Mouse (Mus musculus): ENCODE data around the gene Pcnx3. TPM values are rescaled to one million over a fixed set of nuclear protein-coding genes. Genes with fewer than 3 reads are reported as not detected.

The Pcnx3 gene
- polyA plus RNA-seq, 2 experiments: 9.1 to 19.8 TPM

- no peak overlapping the region for H3K4me2 ChIP-seq (ENCODE audit: low read depth)
- no peak overlapping the region for H3K4me3 ChIP-seq (ENCODE audit: insufficient read depth in 1 of 2, low read depth in 2 of 2, low read length in 2 of 2)
- no peak overlapping the region for H3K9ac ChIP-seq (replicated peaks)
- no peaks in the 10 kb centered on the region for H3K9me3 ChIP-seq (ENCODE audit: control insufficient read depth, low read length)
- H3K36me3 ChIP-seq (replicated peaks; ENCODE audit: control insufficient read depth, insufficient read depth, low read depth): peaks cover 25% of the 10 kb centered on the region
- no peak for ATAC-seq (ENCODE audit: insufficient read depth)
- H3K4me1 ChIP-seq (replicated peaks; ENCODE audit: control insufficient read depth in 2 of 2, insufficient read depth in 2 of 2, low read length in 1 of 2): peaks cover 24 to 27% of the 10 kb centered on the region in 2 experiments
- 86% methylated on average over 4 of the region's 4 CpGs for WGBS (ENCODE audit: insufficient replicate concordance)
- DNase-seq (ENCODE audit: low read depth in 3 of 3, low spot score in 3 of 3): no peak
- TF ChIP-seq EP300 (IDR thresholded peaks at IDR 0.05; ENCODE audit: low read depth) (no peak), CTCF (IDR thresholded peaks at IDR 0.05; ENCODE audit: low read depth) (no peak)
- H3K27ac ChIP-seq: peak overlapping the region; percentile 44
- no peaks in the 10 kb centered on the region for H3K27me3 ChIP-seq (ENCODE audit: control insufficient read depth, insufficient read depth, low read length)
Measured at GRCm38 (mm10) chr19:5668372-5668771, 20.3 kb downstream of the Pcnx3 start.

DNA sequence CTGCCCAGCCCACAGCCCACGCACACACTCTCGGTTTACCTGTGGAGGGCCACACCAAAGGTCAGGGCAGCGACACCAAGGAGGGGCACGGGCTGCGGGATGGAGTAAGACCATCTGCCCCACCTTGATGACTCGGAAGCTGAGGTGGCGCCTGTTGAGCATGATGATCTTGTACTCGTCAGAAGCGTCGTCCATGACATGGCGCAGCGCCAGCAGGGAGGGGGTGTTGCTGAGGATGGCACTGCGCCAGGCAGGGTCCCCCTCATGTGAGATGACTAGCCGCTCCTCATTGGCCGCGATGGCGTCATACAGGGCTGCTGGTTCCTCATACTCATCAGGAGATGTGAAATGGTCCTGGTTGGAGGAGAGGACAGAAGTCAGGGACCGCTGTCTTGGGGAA lies 22.3 kb downstream of the Pcnx3 start:
- no peak for DNase-seq (ENCODE audit: low read depth in 3 of 3, low spot score in 3 of 3)
- Histone ChIP-seq H3K4me1 (replicated peaks; ENCODE audit: control insufficient read depth in 2 of 2, insufficient read depth in 2 of 2, low read length in 1 of 2) (peaks cover 32 to 38% of the 10 kb centered on the region in 2 experiments), H3K36me3 (replicated peaks; ENCODE audit: control insufficient read depth, insufficient read depth, low read depth) (peaks cover 10% of the 10 kb centered on the region), H3K9ac (replicated peaks) (no peak overlapping the region; the same call in 1 of the 2 replicates), H3K27ac (peak overlapping the region; percentile 97), H3K4me2 (ENCODE audit: low read depth) (peak overlapping the region; percentile 95), H3K27me3 (ENCODE audit: control insufficient read depth, insufficient read depth, low read length) (no peaks in the 10 kb centered on the region), H3K4me3 (ENCODE audit: insufficient read depth in 1 of 2, low read depth in 2 of 2, low read length in 2 of 2) (no peak overlapping the region), H3K9me3 (ENCODE audit: control insufficient read depth, low read length) (no peaks in the 10 kb centered on the region)
- TF ChIP-seq EP300 (IDR thresholded peaks at IDR 0.05; ENCODE audit: low read depth): no peak
- TF ChIP-seq CTCF (IDR thresholded peaks at IDR 0.05; ENCODE audit: low read depth): no peak
- WGBS (ENCODE audit: insufficient replicate concordance): 92% methylated on average over 18 of the region's 18 CpGs
- ATAC-seq (ENCODE audit: insufficient read depth): no peak

GRCm38 (mm10) chr19:5665465-5665864 lies 23.2 kb downstream of the Pcnx3 start:
- 19% methylated on average over 15 of the region's 15 CpGs for WGBS (ENCODE audit: insufficient replicate concordance)
- H3K36me3 ChIP-seq (replicated peaks; ENCODE audit: control insufficient read depth, insufficient read depth, low read depth): peaks cover 7% of the 10 kb centered on the region
- H3K4me3 ChIP-seq (ENCODE audit: insufficient read depth in 1 of 2, low read depth in 2 of 2, low read length in 2 of 2): peak overlapping the region; percentile 12 to 79; a peak in 3 of 4 replicates
- H3K9ac ChIP-seq (replicated peaks): peak overlapping the region; percentile 80
- peak overlapping the region; percentile 97 for H3K27ac ChIP-seq
- peaks cover 34 to 39% of the 10 kb centered on the region in 2 experiments for H3K4me1 ChIP-seq (replicated peaks; ENCODE audit: control insufficient read depth in 2 of 2, insufficient read depth in 2 of 2, low read length in 1 of 2)
- H3K9me3 ChIP-seq (ENCODE audit: control insufficient read depth, low read length): no peaks in the 10 kb centered on the region
- DNase-seq (ENCODE audit: low read depth in 3 of 3, low spot score in 3 of 3) (peak; percentile 85), ATAC-seq (ENCODE audit: insufficient read depth) (peak; percentile 83)
- H3K27me3 ChIP-seq (ENCODE audit: control insufficient read depth, insufficient read depth, low read length): no peaks in the 10 kb centered on the region
- TF ChIP-seq CTCF (IDR thresholded peaks at IDR 0.05; ENCODE audit: low read depth) (peak; percentile 47), EP300 (IDR thresholded peaks at IDR 0.05; ENCODE audit: low read depth) (peak; percentile 86)
- peak overlapping the region; percentile 95 for H3K4me2 ChIP-seq (ENCODE audit: low read depth)

DNA sequence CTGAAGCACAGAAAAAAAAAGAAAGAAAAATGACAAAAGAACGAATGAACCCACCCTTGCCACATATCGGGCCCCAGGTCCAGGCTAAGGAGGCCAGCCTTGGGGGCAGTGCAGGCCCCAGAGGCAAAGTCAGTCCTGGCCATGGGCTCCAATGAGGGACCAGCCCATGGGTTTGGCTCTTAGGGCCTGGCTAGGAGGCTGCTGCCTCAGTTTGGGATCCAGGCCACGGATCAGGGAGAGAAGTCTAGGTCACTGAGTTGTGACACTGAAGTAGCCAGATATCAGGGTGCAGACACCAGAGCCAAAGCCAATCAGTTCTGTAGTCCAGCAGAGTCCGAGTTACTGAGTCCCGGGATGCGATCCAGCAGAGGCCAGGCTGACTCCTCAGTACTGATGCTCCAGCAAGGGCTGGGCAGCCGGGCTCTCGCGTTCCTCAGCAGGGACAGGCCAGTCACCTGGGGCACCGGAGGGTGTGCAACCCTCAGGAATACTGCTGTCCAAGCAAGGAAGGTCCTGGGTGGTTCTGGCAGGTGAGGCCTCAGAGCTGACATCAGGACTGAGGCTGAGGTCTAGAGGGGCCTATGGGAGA lies 23.9 kb downstream of the Pcnx3 start:
- Histone ChIP-seq H3K36me3 (replicated peaks; ENCODE audit: control insufficient read depth, insufficient read depth, low read depth) (peaks cover 5% of the 10 kb centered on the region; the same call in 1 of the 2 replicates), H3K27me3 (ENCODE audit: control insufficient read depth, insufficient read depth, low read length) (no peaks in the 10 kb centered on the region), H3K9ac (replicated peaks) (peak overlapping the region; percentile 80), H3K4me3 (ENCODE audit: insufficient read depth in 1 of 2, low read depth in 2 of 2, low read length in 2 of 2) (peak overlapping the region; percentile 12 to 79; a peak in 3 of 4 replicates), H3K4me2 (ENCODE audit: low read depth) (peak overlapping the region; percentile 95), H3K4me1 (replicated peaks; ENCODE audit: control insufficient read depth in 2 of 2, insufficient read depth in 2 of 2, low read length in 1 of 2) (peaks cover 34 to 39% of the 10 kb centered on the region in 2 experiments), H3K27ac (peak overlapping the region; percentile 97), H3K9me3 (ENCODE audit: control insufficient read depth, low read length) (no peaks in the 10 kb centered on the region)
- no peak for TF ChIP-seq EP300 (IDR thresholded peaks at IDR 0.05; ENCODE audit: low read depth)
- TF ChIP-seq CTCF (IDR thresholded peaks at IDR 0.05; ENCODE audit: low read depth): no peak
- 74% methylated on average over 10 of the region's 10 CpGs for WGBS (ENCODE audit: insufficient replicate concordance)
- DNase-seq (ENCODE audit: low read depth in 3 of 3, low spot score in 3 of 3) (no peak), ATAC-seq (ENCODE audit: insufficient read depth) (no peak)

DNA sequence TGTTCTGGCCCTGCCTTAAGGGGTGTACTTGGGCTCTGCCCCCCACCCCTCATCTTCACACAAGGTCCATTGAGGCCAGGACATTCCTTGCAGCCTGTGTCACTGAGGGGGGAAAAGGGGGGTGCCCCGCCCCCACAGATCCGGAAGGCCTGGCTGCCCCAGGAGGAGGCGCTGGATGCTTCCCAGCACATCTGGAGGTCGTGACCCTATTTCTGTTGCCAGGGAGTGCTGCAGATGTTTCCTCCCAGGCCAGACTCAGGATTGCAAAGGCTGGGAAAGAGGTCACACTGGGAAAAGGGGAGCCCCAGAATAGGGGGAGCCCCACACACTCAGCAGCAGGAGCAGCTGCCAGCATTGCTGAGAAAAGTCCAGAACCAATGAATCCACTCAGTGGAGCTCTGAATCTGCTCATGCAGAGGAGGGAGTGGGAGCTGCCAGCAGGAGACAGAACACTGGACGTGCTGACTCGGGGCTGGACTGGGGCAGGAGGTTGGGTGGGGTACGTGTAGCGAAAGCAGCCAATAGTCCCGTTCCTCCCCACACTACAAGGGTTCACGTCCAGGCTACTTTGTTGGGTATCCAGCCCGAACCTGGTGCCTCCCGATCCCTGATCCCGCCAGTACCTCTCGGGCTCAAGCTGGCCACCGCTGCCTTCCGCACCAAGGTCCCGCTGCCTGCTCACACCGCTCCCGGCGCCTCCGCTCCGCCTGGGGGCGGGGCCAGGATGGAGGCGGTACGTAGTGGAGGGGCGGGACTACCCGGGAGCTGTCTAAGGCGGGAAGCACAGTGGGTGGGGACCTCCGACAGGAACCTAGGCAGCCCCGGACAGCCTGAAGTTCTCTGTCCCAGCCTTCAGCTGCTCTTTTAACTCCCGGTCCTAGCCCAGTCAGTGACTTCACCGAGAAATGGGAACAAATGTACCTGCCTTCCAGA lies 25.5 kb downstream of the Pcnx3 start, which contains the start of gene Sipa1:
Sipa1 (minus strand) TSS at position 727 of the 933 bp plus-strand sequence.
- Histone ChIP-seq H3K4me1 (replicated peaks; ENCODE audit: control insufficient read depth in 2 of 2, insufficient read depth in 2 of 2, low read length in 1 of 2) (peaks cover 34 to 39% of the 10 kb centered on the region in 2 experiments), H3K36me3 (replicated peaks; ENCODE audit: control insufficient read depth, insufficient read depth, low read depth) (peaks cover 20% of the 10 kb centered on the region), H3K9ac (replicated peaks) (peak within 1 kb of the TSS; percentile 80), H3K27ac (peak within 1 kb of the TSS; percentile 97), H3K4me3 (ENCODE audit: insufficient read depth in 1 of 2, low read depth in 2 of 2, low read length in 2 of 2) (peak within 1 kb of the TSS; percentile 79 to 84), H3K4me2 (ENCODE audit: low read depth) (peak within 1 kb of the TSS; percentile 95), H3K9me3 (ENCODE audit: control insufficient read depth, low read length) (no peaks in the 10 kb centered on the region), H3K27me3 (ENCODE audit: control insufficient read depth, insufficient read depth, low read length) (no peaks in the 10 kb centered on the region)
- ATAC-seq (ENCODE audit: insufficient read depth): peak; percentile 83
- WGBS (ENCODE audit: insufficient replicate concordance): under 1% methylated on average over 32 of the region's 32 CpGs
- TF ChIP-seq EP300 (IDR thresholded peaks at IDR 0.05; ENCODE audit: low read depth): no peak
- peak; percentile 32 for TF ChIP-seq CTCF (IDR thresholded peaks at IDR 0.05; ENCODE audit: low read depth)
- DNase-seq (ENCODE audit: low read depth in 3 of 3, low spot score in 3 of 3): peak; percentile 90 to 92 (median 91)
